14 mouse cellular contexts compared by ENCODE assay signal in genomic region chr10:45311624-45312023, GRCm38 (mm10). TPM values are rescaled to one million over a fixed set of nuclear protein-coding genes. Genes with fewer than 3 reads are reported as not detected.
DNase-seq lines count a peak whose midpoint lies in the region; ATAC-seq and TF ChIP-seq lines count a peak whose summit lies in the region.
"Had no signal": no experiment of that assay in that cellular context is flagged by ENCODE, and none has a peak within 500 bp of the region (broad histone marks: within the 10 kb centered on the region; RNA-seq: fewer than 3 reads in every experiment).

No protein-coding gene starts in this region.

- H3K4me3 ChIP-seq in hindbrain, embryonic 13.5 days: no peak overlapping the region
- no peak overlapping the region for H3K4me3 ChIP-seq in hindbrain, embryonic 11.5 days (ENCODE audit: low read depth, low read length)
- no peak overlapping the region for H3K4me3 ChIP-seq in forebrain, embryonic 16.5 days (replicated peaks; ENCODE audit: low read length)
- no peak overlapping the region for H3K4me3 ChIP-seq in hindbrain, postnatal 0 days (ENCODE audit: low read length)

- H3K27me3 ChIP-seq in hindbrain, embryonic 13.5 days: no peaks in the 10 kb centered on the region
- no peaks in the 10 kb centered on the region for H3K27me3 ChIP-seq in hindbrain, embryonic 11.5 days (ENCODE audit: control insufficient read depth, insufficient read depth, low read length)
- H3K27me3 ChIP-seq in forebrain, embryonic 16.5 days (replicated peaks; ENCODE audit: control insufficient read depth, insufficient read depth, low read length): no peaks in the 10 kb centered on the region
- no peaks in the 10 kb centered on the region for H3K27me3 ChIP-seq in hindbrain, postnatal 0 days (ENCODE audit: insufficient read depth, low read length)

- TF ChIP-seq CTCF in hindbrain, postnatal 0 days (IDR thresholded peaks at IDR 0.05; ENCODE audit: low read depth): no peak

- no peak overlapping the region for H3K9ac ChIP-seq in hindbrain, embryonic 13.5 days
- H3K9ac ChIP-seq in hindbrain, embryonic 11.5 days (ENCODE audit: low read depth, low read length): no peak overlapping the region
- no peak overlapping the region for H3K9ac ChIP-seq in forebrain, embryonic 16.5 days (replicated peaks; ENCODE audit: low read depth, low read length)
- H3K9ac ChIP-seq in hindbrain, postnatal 0 days (replicated peaks; ENCODE audit: low read length): no peak overlapping the region
- H3K9ac ChIP-seq: liver, postnatal 0 days had no signal

- no peak for ATAC-seq in hindbrain, embryonic 13.5 days (ENCODE audit: low FRiP score)
- ATAC-seq in hindbrain, embryonic 11.5 days (ENCODE audit: low FRiP score): no peak
- ATAC-seq in forebrain, embryonic 16.5 days: peak; percentile 69
- peak; percentile 83 for ATAC-seq in hindbrain, postnatal 0 days
- ATAC-seq in erythroblast, adult 5-6 weeks (replicated peaks; ENCODE audit: low FRiP score, poor library complexity, severe bottlenecking): no peak
- ATAC-seq: liver, postnatal 0 days had no signal

- H3K4me1 ChIP-seq in hindbrain, embryonic 13.5 days (replicated peaks): 0 out of 2 replicates have a peak, but pooled peaks cover 10% of the 10 kb centered on the region
- H3K4me1 ChIP-seq in hindbrain, embryonic 11.5 days (replicated peaks; ENCODE audit: control insufficient read depth, insufficient read depth, low read length): no peaks in the 10 kb centered on the region
- H3K4me1 ChIP-seq in forebrain, embryonic 16.5 days (replicated peaks; ENCODE audit: control insufficient read depth, insufficient read depth, low read length): peaks cover 2% of the 10 kb centered on the region; the same call in 1 of the 2 replicates
- H3K4me1 ChIP-seq in hindbrain, postnatal 0 days (ENCODE audit: insufficient read depth, low read length): 0 out of 2 replicates have a peak, but pooled peaks cover 4% of the 10 kb centered on the region

- H3K36me3 ChIP-seq in hindbrain, embryonic 13.5 days: no peaks in the 10 kb centered on the region
- H3K36me3 ChIP-seq in hindbrain, embryonic 11.5 days (ENCODE audit: control insufficient read depth, insufficient read depth, low read length): no peaks in the 10 kb centered on the region
- no peaks in the 10 kb centered on the region for H3K36me3 ChIP-seq in forebrain, embryonic 16.5 days (ENCODE audit: control insufficient read depth, insufficient read depth)
- H3K36me3 ChIP-seq in hindbrain, postnatal 0 days (ENCODE audit: insufficient read depth, low read length): no peaks in the 10 kb centered on the region

- H3K9me3 ChIP-seq in hindbrain, embryonic 13.5 days: no peaks in the 10 kb centered on the region
- H3K9me3 ChIP-seq in hindbrain, embryonic 11.5 days (ENCODE audit: control insufficient read depth, low read length): no peaks in the 10 kb centered on the region
- no peaks in the 10 kb centered on the region for H3K9me3 ChIP-seq in forebrain, embryonic 16.5 days (ENCODE audit: control insufficient read depth, low read length)
- H3K9me3 ChIP-seq in hindbrain, postnatal 0 days (ENCODE audit: low read length): no peaks in the 10 kb centered on the region

- H3K4me2 ChIP-seq in hindbrain, embryonic 13.5 days: no peak overlapping the region
- H3K4me2 ChIP-seq in hindbrain, embryonic 11.5 days (replicated peaks; ENCODE audit: low read depth, low read length): no peak overlapping the region
- H3K4me2 ChIP-seq in forebrain, embryonic 16.5 days (ENCODE audit: low read length): no peak overlapping the region
- no peak overlapping the region for H3K4me2 ChIP-seq in hindbrain, postnatal 0 days (ENCODE audit: low read depth, low read length)

- H3K27ac ChIP-seq in hindbrain, embryonic 13.5 days: 0 out of 2 replicates have a peak overlapping the region, but pooled peaks have one; percentile 14
- no peak overlapping the region for H3K27ac ChIP-seq in hindbrain, embryonic 11.5 days (ENCODE audit: low read depth, low read length)
- 0 out of 2 replicates have a peak overlapping the region, but pooled peaks have one; percentile 11 for H3K27ac ChIP-seq in forebrain, embryonic 16.5 days (ENCODE audit: low read length)
- H3K27ac ChIP-seq in hindbrain, postnatal 0 days: no peak overlapping the region

- WGBS in hindbrain, embryonic 13.5 days: 54% methylated on average over 7 of the region's 7 CpGs
- WGBS in hindbrain, embryonic 11.5 days: 70% methylated on average over 7 of the region's 7 CpGs
- WGBS in forebrain, embryonic 16.5 days: 45% methylated on average over 7 of the region's 7 CpGs
- 49% methylated on average over 7 of the region's 7 CpGs for WGBS in hindbrain, postnatal 0 days

- DNase-seq in hindbrain, embryonic 11.5 days (ENCODE audit: low spot score): no peak
- peak; percentile 89 for DNase-seq in MN1 (ENCODE audit: low spot score)
- peak; percentile 24 for DNase-seq in hindbrain, postnatal 0 days (ENCODE audit: low spot score)
- DNase-seq in right cerebral cortex, adult 18-20 months: no peak
- DNase-seq in layer of hippocampus, adult 11-12 months (ENCODE audit: low spot score): no peak
- DNase-seq: cerebellum, adult 11-12 months; kidney, adult 11 months; liver, postnatal 0 days; right cerebral cortex, postnatal 14 days; thymus, postnatal 25 days had no signal

RNA-seq across cellular contexts. Expression of gene Bves, which starts 23.9 kb away (rescaled TPM):
- 2.0 and 2.2 TPM in 2 replicates for polyA plus RNA-seq in hindbrain, embryonic 13.5 days (2015; fragmentation: Nextera tagmentation; extraction: Ambion mirVana)
- 1.9 and 2.4 TPM in 2 replicates for polyA plus RNA-seq in hindbrain, embryonic 11.5 days (2014; fragmentation: Nextera tagmentation; extraction: Ambion mirVana)
- polyA plus RNA-seq in forebrain, embryonic 16.5 days (2015; fragmentation: Nextera tagmentation; extraction: Ambion mirVana): 0.33 and 0.73 TPM in 2 replicates
- total RNA-seq in hindbrain, postnatal 0 days (2014; rRNA removed): 0.72 and 2.0 TPM in 2 replicates
- 1.1 TPM in 2 replicates for polyA plus RNA-seq in hindbrain, postnatal 0 days (2015; fragmentation: Nextera tagmentation; extraction: Ambion mirVana)
- total RNA-seq in erythroblast, adult 5-6 weeks (2015; ENCODE audit: low replicate concordance): not detected in 2 replicates
- total RNA-seq in erythroblast, adult 5-6 weeks (2017; ENCODE audit: low replicate concordance): not detected in 2 replicates
- total RNA-seq: megakaryocyte progenitor cell, adult 5-6 weeks had no signal

Comparison
In these comparisons a context has a peak if more than half of its experiments do, and no peak if none do; other contexts are left out.
1. ATAC-seq: peak in forebrain, embryonic 16.5 days (single experiment) and hindbrain, postnatal 0 days (single experiment); none in hindbrain, embryonic 13.5 days (single experiment), hindbrain, embryonic 11.5 days (single experiment) and erythroblast, adult 5-6 weeks (single experiment).
2. H3K27ac ChIP-seq: peak in hindbrain, embryonic 13.5 days (single experiment) and forebrain, embryonic 16.5 days (single experiment); none in hindbrain, embryonic 11.5 days (single experiment) and hindbrain, postnatal 0 days (single experiment).
3. DNase-seq: peak in MN1 (single experiment) and hindbrain, postnatal 0 days (single experiment); none in hindbrain, embryonic 11.5 days (single experiment), right cerebral cortex, adult 18-20 months (single experiment) and layer of hippocampus, adult 11-12 months (single experiment).